Mouse (Mus musculus) bone marrow, adult 2 months (tissue): ENCODE results near the gene Hck.

ENCODE experiments used
- CTCF ChIP-seq: fragments of 200-500 bp; IDR thresholded peaks from 2 replicates; pipeline ENCODE4 v1.5.1; 2011; ENCODE audit warnings: low read length, control low read depth; ENCODE audit not compliant: control insufficient read depth, insufficient read depth
- POLR2A ChIP-seq: fragments of 200-500 bp; IDR thresholded peaks from 2 replicates; pipeline ENCODE4 v1.6.1; 2011; ENCODE audit warnings: low read depth, mild to moderate bottlenecking, control low read depth, low read length, borderline replicate concordance; ENCODE audit not compliant: control insufficient read depth

DNA sequence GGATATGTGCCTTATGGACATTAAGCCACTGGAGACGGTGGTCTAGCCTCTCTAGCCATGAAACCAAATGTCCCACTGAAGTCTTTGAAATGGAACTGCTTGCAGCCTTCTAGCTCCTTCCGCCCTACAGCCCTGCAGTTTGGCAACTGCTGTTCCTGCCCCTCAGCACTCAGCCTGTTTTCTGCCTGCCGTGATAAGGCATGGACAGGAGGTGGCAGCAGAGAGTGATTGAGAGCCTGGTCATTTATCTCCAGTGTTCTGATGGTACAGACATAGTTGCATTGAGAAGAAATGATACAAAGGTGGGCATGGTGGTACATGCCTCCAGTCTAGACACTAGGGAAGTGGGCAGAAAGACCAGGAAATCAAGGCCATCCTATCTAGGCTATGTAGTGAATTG lies 39.4 kb downstream of the Hck start:
- TF ChIP-seq CTCF = peak; percentile 91
- TF ChIP-seq POLR2A = no peak
